Mouse (Mus musculus) myocyte (in vitro differentiated cells): Measurements from ENCODE around the gene Sash1.

Source experiments
- CEBPB ChIP-seq: IDR thresholded peaks from 2 replicates; pipeline ENCODE4 v1.6.1; 2011; ENCODE audit warnings: mild to moderate bottlenecking, moderate library complexity; ENCODE audit not compliant: poor library complexity, insufficient read depth, severe bottlenecking
- E2F4 ChIP-seq: IDR thresholded peaks from one replicate; pipeline ENCODE4 v1.6.1; 2011; ENCODE audit warnings: mild to moderate bottlenecking, control low read depth, moderate library complexity; ENCODE audit not compliant: insufficient read depth
- MAX ChIP-seq: IDR thresholded peaks from one replicate; pipeline ENCODE4 v1.6.1; 2011; ENCODE audit warnings: low read depth, mild to moderate bottlenecking, control low read depth
- MYOD1 ChIP-seq, 3 experiments: IDR thresholded peaks; one replicate each; pipeline ENCODE4 v1.6.1; 2011; ENCODE audit warnings: control low read depth in 2 of 3, low read depth in 2 of 3, mild to moderate bottlenecking in 2 of 3, moderate library complexity in 1 of 3; ENCODE audit not compliant: insufficient read length in 2 of 3, control insufficient read depth in 1 of 3
- MYOG ChIP-seq, 3 experiments: IDR thresholded peaks; one replicate each; pipeline ENCODE4 v1.6.1; 2011; ENCODE audit warnings: control low read depth in 2 of 3, low read depth in 2 of 3, mild to moderate bottlenecking in 2 of 3; ENCODE audit not compliant: insufficient read length in 2 of 3, control insufficient read depth in 1 of 3, insufficient read depth in 1 of 3
- POLR2A ChIP-seq: IDR thresholded peaks from one replicate; pipeline ENCODE4 v1.6.1; 2011; ENCODE audit warnings: low read depth, mild to moderate bottlenecking, control low read depth, moderate library complexity; ENCODE audit not compliant: insufficient read length
- POLR2AphosphoS2 ChIP-seq: IDR thresholded peaks from one replicate; pipeline ENCODE4 v1.6.1; 2011; ENCODE audit warnings: low read depth, control low read depth; ENCODE audit not compliant: insufficient read length
- REST ChIP-seq: IDR thresholded peaks from one replicate; pipeline ENCODE4 v1.6.1; 2011; ENCODE audit warnings: mild to moderate bottlenecking, control low read depth, moderate library complexity; ENCODE audit not compliant: insufficient read depth, insufficient read length
- SRF ChIP-seq: IDR thresholded peaks from one replicate; pipeline ENCODE4 v1.6.1; 2011; ENCODE audit warnings: low read depth; ENCODE audit not compliant: control insufficient read depth, insufficient read length
- TCF12 ChIP-seq: IDR thresholded peaks from one replicate; pipeline ENCODE4 v1.6.1; 2011; ENCODE audit warnings: mild to moderate bottlenecking, control low read depth; ENCODE audit not compliant: poor library complexity, insufficient read depth, severe bottlenecking
- TCF3 ChIP-seq: IDR thresholded peaks from one replicate; pipeline ENCODE4 v1.6.1; 2011; ENCODE audit warnings: low read depth, control low read depth; ENCODE audit not compliant: insufficient read length
- USF1 ChIP-seq: IDR thresholded peaks from one replicate; pipeline ENCODE4 v1.6.1; 2011; ENCODE audit warnings: low read depth, mild to moderate bottlenecking, control low read depth, moderate library complexity

GRCm38 (mm10) chr10:8870368-8870767, 15.5 kb downstream of the Sash1 start:
- no peak for TF ChIP-seq MAX
- no peak for TF ChIP-seq E2F4
- no peak for TF ChIP-seq POLR2A
- TF ChIP-seq TCF12, result no peak
- no peak for TF ChIP-seq TCF3
- no peak for TF ChIP-seq CEBPB
- TF ChIP-seq POLR2AphosphoS2, result no peak
- no peak for TF ChIP-seq USF1
- TF ChIP-seq MYOG (IDR thresholded peaks at IDR 0.05; ENCODE audit: control insufficient read depth in 1 of 3, insufficient read depth in 1 of 3, insufficient read length in 2 of 3, low read depth in 2 of 3), result no peak
- no peak for TF ChIP-seq SRF
- no peak for TF ChIP-seq MYOD1 (IDR thresholded peaks at IDR 0.05; ENCODE audit: control insufficient read depth in 1 of 3, insufficient read length in 2 of 3, low read depth in 2 of 3)
- TF ChIP-seq REST, result no peak
